Mouse (Mus musculus) kidney, adult 2 months (tissue): ENCODE data around the gene BC005537. TPM values are rescaled to one million over a fixed set of nuclear protein-coding genes. Genes with fewer than 3 reads are reported as not detected.
"Not testable (repeated sequence)": the region's sequence is repeated elsewhere in the genome, so short reads cannot be mapped to it uniquely, and the experiment has no call there.

Experiments used
- DNase-seq: peaks from one replicate; pipeline ENCODE4 v3.0.0; 2021
- H3K27ac ChIP-seq: fragments of 200-500 bp; 2 replicates; pipeline ENCODE4 v1.5.1; 2012; ENCODE audit warnings: low read depth, low read length, control low read depth, inconsistent platforms; ENCODE audit not compliant: insufficient read depth
- H3K27me3 ChIP-seq: fragments of 200-500 bp; replicated peaks from 2 replicates; pipeline ENCODE4 v1.6.1; 2012; ENCODE audit warnings: mild to moderate bottlenecking, moderate library complexity, low read length, inconsistent platforms; ENCODE audit not compliant: control insufficient read depth, insufficient read depth
- H3K36me3 ChIP-seq: fragments of 200-500 bp; 2 replicates; pipeline ENCODE4 v1.6.1; 2012; ENCODE audit warnings: mild to moderate bottlenecking, moderate library complexity, low read length, inconsistent platforms; ENCODE audit not compliant: control insufficient read depth, insufficient read depth
- H3K4me1 ChIP-seq: fragments of 200-500 bp; 2 replicates; pipeline ENCODE4 v1.6.1; 2011; ENCODE audit warnings: low read length; ENCODE audit not compliant: control insufficient read depth, insufficient read depth
- H3K4me3 ChIP-seq: fragments of 200-500 bp; 2 replicates; pipeline ENCODE4 v1.5.1; 2011; ENCODE audit warnings: mild to moderate bottlenecking, low read depth, low read length, control low read depth; ENCODE audit not compliant: insufficient read depth
- CTCF ChIP-seq: fragments of 200-500 bp; conservative IDR thresholded peaks from 2 replicates; pipeline ENCODE4 v1.5.1; 2011; ENCODE audit warnings: low read depth, mild to moderate bottlenecking, control low read depth, low read length, moderate library complexity, mixed read lengths; ENCODE audit not compliant: insufficient read depth, insufficient read length
- POLR2A ChIP-seq: fragments of 200-500 bp; IDR thresholded peaks from one replicate; pipeline ENCODE4 v1.6.1; 2011; ENCODE audit warnings: low read depth, low read length, control low read depth
- WGBS: fragments of 180-500 bp; shearing (Covaris S2); methylation state at CpG from one replicate; pipeline ENCODE4 v1.1.7; 2018; 5-methylcytosine and 5-hydroxymethylcytosine counted together
- polyA plus RNA-seq: library from polyadenylated mRNA; depleted of rRNA; stranded (reverse); fragments of >200 nt; gene quantifications from 2 replicates; pipeline ENCODE4 v1.2.3, GENCODE M21; 2012

BC005537 gene
- polyA plus RNA-seq, 1 experiment: 42.4 TPM

DNA sequence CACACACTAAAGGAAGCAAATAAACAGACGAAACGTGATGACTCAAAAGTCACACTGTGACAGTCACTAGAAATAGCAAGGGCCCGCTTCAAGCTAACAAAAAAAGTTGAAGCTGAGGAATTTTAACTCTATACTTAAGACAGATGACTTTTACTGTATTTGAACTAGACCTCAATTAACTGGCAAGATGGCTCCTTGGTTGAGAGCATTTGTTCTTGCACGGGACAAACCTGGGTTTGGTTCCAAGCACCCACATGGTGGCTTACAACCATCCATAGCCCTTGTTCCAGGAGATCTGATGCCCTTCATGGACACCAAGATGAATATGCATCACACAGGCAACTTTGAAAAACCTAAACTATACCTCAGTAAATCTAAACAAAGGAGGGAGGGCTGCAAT lies 39.2 kb upstream of the BC005537 start:
- H3K27ac ChIP-seq: no peak overlapping the region; the same call in 1 of the 2 replicates
- no peaks in the 10 kb centered on the region for H3K27me3 ChIP-seq
- H3K36me3 ChIP-seq: no peaks in the 10 kb centered on the region
- whole genome bisulfite sequencing: 29% methylated on average over 4 of the region's 4 CpGs
- H3K4me3 ChIP-seq: no peak overlapping the region; the same call in 1 of the 2 replicates
- peaks cover 2% of the 10 kb centered on the region; the same call in 1 of the 2 replicates for H3K4me1 ChIP-seq
- TF ChIP-seq CTCF (no peak), POLR2A (no peak)
- no peak for DNase-seq

DNA sequence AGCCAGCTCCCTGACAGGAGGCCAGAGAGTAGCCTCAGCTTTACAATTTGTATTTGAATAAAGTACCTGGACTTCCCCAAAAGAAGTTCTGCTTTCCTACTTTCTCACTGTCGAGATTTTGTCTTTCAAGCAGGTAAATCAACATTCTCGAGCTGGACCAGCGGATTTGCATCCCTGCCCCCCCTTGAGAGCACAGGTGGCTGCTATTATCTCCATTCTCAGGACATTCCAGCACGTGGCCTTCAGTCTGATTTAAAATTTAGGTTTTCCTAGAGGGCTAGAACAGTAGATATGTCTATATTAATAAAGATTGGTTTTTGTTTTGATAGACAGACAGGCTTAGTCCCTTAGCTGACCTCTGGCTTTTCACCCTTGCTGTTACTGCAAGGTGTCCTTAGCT lies 33.6 kb upstream of the BC005537 start:
- DNase-seq, H3K27me3 ChIP-seq, H3K4me1 ChIP-seq, H3K36me3 ChIP-seq, H3K27ac ChIP-seq, H3K4me3 ChIP-seq: not testable (repeated sequence)
- 70% methylated on average over 4 of the region's 4 CpGs for WGBS

- not testable (repeated sequence) for H3K27me3 ChIP-seq, H3K27ac ChIP-seq, H3K4me1 ChIP-seq, H3K36me3 ChIP-seq, H3K4me3 ChIP-seq, DNase-seq
- WGBS: 92% methylated on average over 10 of the region's 10 CpGs
Observed at GRCm38 (mm10) chr13:24771482-24771881, 30.0 kb upstream of the BC005537 start.

GRCm38 (mm10) chr13:24776146-24776844 lies 25.2 kb upstream of the BC005537 start:
- WGBS: 42% methylated on average over 7 of the region's 7 CpGs
- DNase-seq: peak; percentile 70
- TF ChIP-seq CTCF (peak; percentile 89), POLR2A (no peak)
- no peak overlapping the region for H3K4me3 ChIP-seq
- H3K36me3 ChIP-seq: no peaks in the 10 kb centered on the region
- no peaks in the 10 kb centered on the region for H3K4me1 ChIP-seq
- no peak overlapping the region for H3K27ac ChIP-seq
- H3K27me3 ChIP-seq: no peaks in the 10 kb centered on the region

DNA sequence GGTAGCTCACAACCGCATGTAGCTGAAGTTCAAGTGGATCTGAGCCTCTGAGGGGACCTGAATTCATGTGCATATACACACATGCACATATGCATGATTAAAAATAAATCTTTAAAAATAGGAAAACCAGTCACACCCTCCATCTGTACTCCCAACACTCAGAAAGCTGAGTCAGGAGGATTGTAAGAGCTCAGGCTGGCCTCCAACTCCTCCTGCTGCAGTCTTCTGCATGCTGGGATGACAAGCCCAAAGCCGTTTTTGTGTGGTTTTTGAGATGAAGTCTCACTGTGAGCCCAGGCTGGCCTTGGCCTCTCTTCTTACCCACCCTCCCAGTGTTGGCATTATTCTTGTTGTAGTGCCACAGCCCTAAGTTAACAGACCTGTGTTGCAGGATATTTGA lies 23.4 kb upstream of the BC005537 start:
- TF ChIP-seq CTCF: no peak
- TF ChIP-seq POLR2A: no peak
- no peaks in the 10 kb centered on the region for H3K4me1 ChIP-seq
- H3K27ac ChIP-seq: no peak overlapping the region
- no peak overlapping the region for H3K4me3 ChIP-seq
- DNase-seq: no peak
- no peaks in the 10 kb centered on the region for H3K27me3 ChIP-seq
- WGBS: 81% methylated on average over 2 of the region's 2 CpGs
- H3K36me3 ChIP-seq: no peaks in the 10 kb centered on the region

DNA sequence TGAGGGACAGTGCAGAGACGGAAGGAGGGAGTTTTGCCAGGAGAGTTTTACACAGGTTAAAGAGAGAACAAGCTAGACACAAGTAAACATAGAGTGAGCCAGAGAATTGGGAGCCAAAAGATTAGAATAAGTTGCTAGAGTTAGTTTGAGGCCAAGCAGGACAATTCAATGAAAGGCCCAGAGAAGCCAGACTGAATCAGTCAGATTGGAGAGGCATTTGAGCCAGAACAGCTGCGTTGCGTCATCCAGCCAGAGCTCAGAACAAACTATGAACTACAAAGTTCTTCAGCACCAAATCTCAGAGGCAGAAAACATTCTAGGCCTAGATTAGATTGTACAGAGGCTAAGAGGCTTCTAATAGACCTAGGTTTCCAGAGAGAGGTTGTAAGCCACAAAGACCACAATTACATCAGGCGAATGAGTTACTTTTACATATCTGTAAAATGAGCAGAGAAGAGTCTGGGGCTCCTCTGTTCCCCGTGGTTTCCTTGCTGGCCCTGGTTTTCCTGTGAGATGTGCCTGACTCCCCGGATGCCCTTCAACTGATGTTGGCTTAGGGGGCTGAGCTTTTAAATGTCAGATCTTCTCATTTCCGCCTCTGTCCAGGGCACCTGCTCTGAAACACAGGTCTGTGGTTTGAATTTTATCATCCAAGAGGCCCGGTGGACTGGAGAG lies 22.6 kb upstream of the BC005537 start:
- 87% methylated on average over 8 of the region's 8 CpGs for WGBS
- DNase-seq: no peak

GRCm38 (mm10) chr13:24781916-24782315 lies 19.5 kb upstream of the BC005537 start:
- H3K27me3 ChIP-seq: no peaks in the 10 kb centered on the region
- peak; percentile 44 for DNase-seq
- no peak overlapping the region for H3K27ac ChIP-seq
- 33% methylated on average over 5 of the region's 5 CpGs for WGBS
- H3K4me3 ChIP-seq: no peak overlapping the region
- no peaks in the 10 kb centered on the region for H3K4me1 ChIP-seq
- no peaks in the 10 kb centered on the region for H3K36me3 ChIP-seq
- TF ChIP-seq POLR2A (no peak), CTCF (no peak)

More for the DNA sequence above, 22.6 kb upstream of the BC005537 start:
- Histone ChIP-seq H3K4me3 (no peak overlapping the region), H3K27me3 (no peaks in the 10 kb centered on the region), H3K4me1 (no peaks in the 10 kb centered on the region), H3K36me3 (no peaks in the 10 kb centered on the region), H3K27ac (no peak overlapping the region)
- TF ChIP-seq CTCF (no peak), POLR2A (no peak)
